Mouse (Mus musculus) small intestine, adult 2 months (tissue): ENCODE data around the gene Taf5l.

Experiments
- CTCF ChIP-seq: fragments of 200-500 bp; IDR thresholded peaks from 2 replicates; pipeline ENCODE4 v1.5.1; 2012; ENCODE audit warnings: low read depth, mild to moderate bottlenecking, control low read depth, inconsistent platforms, low read length, moderate library complexity, mixed read lengths; ENCODE audit not compliant: insufficient replicate concordance, insufficient read length; ENCODE audit errors: extremely low read depth
- POLR2A ChIP-seq: fragments of 200-500 bp; IDR thresholded peaks from 2 replicates; pipeline ENCODE4 v1.6.1; 2012; ENCODE audit warnings: low read depth, mild to moderate bottlenecking, control low read depth, inconsistent platforms, low read length, moderate library complexity

DNA sequence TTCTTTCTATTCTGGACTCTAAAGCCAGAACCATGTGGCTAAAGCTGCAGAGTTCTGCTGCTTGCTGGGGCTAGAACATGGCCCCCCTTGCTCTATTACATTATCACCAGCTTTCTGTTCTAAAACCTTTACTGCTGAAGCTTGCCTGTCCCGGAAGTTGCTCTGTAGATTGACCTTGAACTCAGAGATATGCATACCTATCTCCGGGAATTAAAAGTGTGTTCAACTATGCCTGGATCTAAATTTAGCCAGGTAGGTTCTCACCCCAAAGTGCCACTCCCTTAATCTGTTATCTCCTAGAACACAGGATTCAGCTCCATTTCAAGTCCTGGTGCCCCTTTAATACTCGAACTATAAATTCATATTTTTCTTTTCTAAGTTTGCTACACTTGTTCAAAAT is 9.6 kb downstream of the Taf5l start:
- TF ChIP-seq CTCF (no peak), POLR2A (no peak)
